Mouse (Mus musculus) G1E (cell line): ENCODE data around the gene Ccnd3.

Source experiments
- CTCF ChIP-seq: IDR thresholded peaks from 2 replicates; pipeline ENCODE4 v1.5.1; 2012; ENCODE audit warnings: low read depth, low read length, inconsistent platforms, mixed read lengths
- GATA1 ChIP-seq: IDR thresholded peaks from 2 replicates; pipeline ENCODE4 v1.6.1; 2012; ENCODE audit warnings: borderline replicate concordance, low read length, inconsistent platforms, mixed read lengths
- POLR2AphosphoS5 ChIP-seq: IDR thresholded peaks from 2 replicates; pipeline ENCODE4 v1.6.1; 2012; ENCODE audit warnings: low read depth, low read length, inconsistent platforms; ENCODE audit not compliant: insufficient replicate concordance

- TF ChIP-seq CTCF, result no peak
- TF ChIP-seq GATA1, result no peak
- no peak for TF ChIP-seq POLR2AphosphoS5
Measured at GRCm38 (mm10) chr17:47568951-47569527, 64.2 kb downstream of the Ccnd3 start.
